Mouse (Mus musculus) embryonic fibroblast, embryonic 13.5 days (primary cell): ENCODE data around the gene 6330409D20Rik.

Source experiments
- CTCF ChIP-seq: IDR thresholded peaks from 2 replicates; pipeline ENCODE4 v1.5.1; 2011; ENCODE audit warnings: mild to moderate bottlenecking, control low read depth, low read length, moderate library complexity, borderline replicate concordance; ENCODE audit not compliant: insufficient read depth
- POLR2A ChIP-seq: IDR thresholded peaks from 2 replicates; pipeline ENCODE4 v1.6.1; 2011; ENCODE audit warnings: low read depth, mild to moderate bottlenecking, control low read depth, low read length, moderate library complexity

DNA sequence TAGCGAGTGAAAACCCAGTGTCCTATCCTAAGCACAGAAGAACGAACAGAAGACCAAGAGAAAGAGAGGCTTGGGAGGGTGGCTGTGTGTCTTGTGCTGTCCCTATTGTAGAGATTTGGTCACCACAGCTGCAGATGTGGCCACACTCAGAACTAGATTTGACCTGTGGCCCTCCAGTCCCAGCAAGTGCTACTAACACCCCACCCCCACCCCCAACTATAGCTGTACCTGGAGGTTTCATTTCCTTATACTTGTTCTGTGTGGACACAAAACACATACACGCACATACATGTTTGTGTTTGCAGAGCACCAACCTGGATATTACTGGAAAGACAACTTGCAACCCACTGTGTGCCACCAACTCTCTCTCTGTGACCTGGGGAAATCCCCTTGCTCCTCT lies 20.8 kb downstream of the 6330409D20Rik start:
- TF ChIP-seq CTCF (no peak), POLR2A (no peak)
